Mouse (Mus musculus) induced T-regulatory cell, adult 2 months (primary cell): ENCODE data around the gene Gstm3.

Source experiments
- DNase-seq: peaks from one replicate; pipeline ENCODE4 v3.0.0-alpha.2; 2012; ENCODE audit warnings: low read depth

Gstm3 gene

GRCm38 (mm10) chr3:107929243-107929642 lies 39.8 kb downstream of the Gstm3 start:
- no peak for DNase-seq

GRCm38 (mm10) chr3:107928691-107929090 lies 40.4 kb downstream of the Gstm3 start:
- DNase-seq = no peak

GRCm38 (mm10) chr3:107927841-107928240 lies 41.2 kb downstream of the Gstm3 start:
- DNase-seq = no peak

GRCm38 (mm10) chr3:107925335-107925734 lies 43.7 kb downstream of the Gstm3 start:
- DNase-seq = no peak

GRCm38 (mm10) chr3:107920348-107920747 lies 48.7 kb downstream of the Gstm3 start:
- no peak for DNase-seq

- peak; percentile 79 for DNase-seq
Measured at GRCm38 (mm10) chr3:107917783-107918408, 51.2 kb downstream of the Gstm3 start.

GRCm38 (mm10) chr3:107917097-107917496 lies 52.0 kb downstream of the Gstm3 start:
- peak; percentile 48 for DNase-seq

GRCm38 (mm10) chr3:107916674-107917073 lies 52.4 kb downstream of the Gstm3 start:
- DNase-seq = no peak
